Mouse (Mus musculus): Measurements from ENCODE around the gene Gnmt.

- no peak for TF ChIP-seq CTCF (IDR thresholded peaks at IDR 0.05; ENCODE audit: low read depth, low read length)
- no peak for TF ChIP-seq POLR2A (IDR thresholded peaks at IDR 0.05; ENCODE audit: borderline replicate concordance, low read depth, low read length)
Observed at GRCm38 (mm10) chr17:46728496-46728895, 472 bp downstream of the Gnmt start.

Measured in bone marrow macrophage, adult 2 months (primary cell).